Mouse (Mus musculus): ENCODE measurements at regions not wholly inside any gene's neighbourhood (a gene's known extent, or its start where the extent isn't known, plus 50 kb on each side); places are given as distances from the start of the nearest gene placed in this dataset.
A peak's percentile ranks its signal among the peaks of the same experiment; 100 is the strongest.

DNA sequence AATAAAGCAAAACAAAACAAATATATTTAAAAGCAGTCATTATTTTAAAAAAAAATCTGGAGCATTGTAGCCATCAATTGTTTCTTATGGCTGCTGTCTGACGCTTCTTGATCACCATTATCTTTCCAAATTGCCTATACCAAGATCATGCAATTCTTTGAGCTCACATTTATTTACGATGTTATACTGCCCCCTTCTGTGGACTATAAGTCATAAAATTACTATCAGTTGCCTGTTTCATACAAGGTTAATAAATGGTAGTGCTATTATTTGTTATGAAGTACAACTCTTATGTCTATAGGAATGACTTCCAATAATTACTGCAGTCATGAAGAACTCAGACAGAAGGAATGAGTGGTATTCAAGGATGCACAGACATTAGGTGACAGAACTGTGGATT, 57.3 kb upstream of the Eda2r start:
- ATAC-seq (replicated peaks; ENCODE audit: poor library complexity, severe bottlenecking) = no peak

- peak; percentile 74 for ATAC-seq (replicated peaks; ENCODE audit: poor library complexity, severe bottlenecking)
Measured at GRCm38 (mm10) chrX:97431391-97431803, 54.4 kb upstream of the Eda2r start.

Data from granulocyte monocyte progenitor cell, adult 5-6 weeks (primary cell).